Mouse (Mus musculus) MEL (cell line): Measurements from ENCODE around the gene Klk9.

Experiments
- CHD1 ChIP-seq: IDR thresholded peaks from 2 replicates; pipeline ENCODE4 v1.6.1; 2012; ENCODE audit warnings: low read depth, mild to moderate bottlenecking, inconsistent platforms, low read length, improper control_type of control experiment
- CTCF ChIP-seq, 3 experiments: IDR thresholded peaks in 2 of 3; conservative IDR thresholded peaks in 1 of 3; 2 replicates each; pipeline ENCODE4 v1.5.1; 2011 to 2012; ENCODE audit warnings: low read length in 3 of 3, low read depth in 2 of 3, mild to moderate bottlenecking in 2 of 3, improper control_type of control experiment in 1 of 3, inconsistent platforms in 1 of 3, mixed read lengths in 1 of 3, moderate library complexity in 1 of 3; ENCODE audit not compliant: control insufficient read depth in 1 of 3, insufficient read depth in 1 of 3, poor library complexity in 1 of 3, severe bottlenecking in 1 of 3
- ELF1 ChIP-seq: IDR thresholded peaks from 2 replicates; pipeline ENCODE4 v1.6.1; 2014; ENCODE audit warnings: low read depth, mild to moderate bottlenecking, inconsistent platforms, low read length, improper control_type of control experiment, moderate library complexity
- EP300 ChIP-seq, 2 experiments: IDR thresholded peaks; 2 replicates each; pipeline ENCODE4 v1.6.1; 2011; ENCODE audit warnings: improper control_type of control experiment in 2 of 2, low read length in 2 of 2, low read depth in 1 of 2, mild to moderate bottlenecking in 1 of 2
- HCFC1 ChIP-seq: IDR thresholded peaks from 2 replicates; pipeline ENCODE4 v1.6.1; 2012; ENCODE audit warnings: low read depth, mild to moderate bottlenecking, inconsistent platforms, low read length, improper control_type of control experiment, moderate library complexity
- MAX ChIP-seq: IDR thresholded peaks from 2 replicates; pipeline ENCODE4 v1.6.1; 2011; ENCODE audit warnings: low read length, improper control_type of control experiment
- NELFE ChIP-seq: IDR thresholded peaks from 2 replicates; pipeline ENCODE4 v1.6.1; 2011; ENCODE audit warnings: low read depth, low read length, improper control_type of control experiment
- NRF1 ChIP-seq: IDR thresholded peaks from 2 replicates; pipeline ENCODE4 v1.6.1; 2014; ENCODE audit warnings: low read depth, mild to moderate bottlenecking, inconsistent platforms, low read length, improper control_type of control experiment, moderate library complexity; ENCODE audit not compliant: poor library complexity, insufficient read depth, severe bottlenecking
- POLR2A ChIP-seq, 2 experiments: IDR thresholded peaks; 2 replicates each; pipeline ENCODE4 v1.6.1; 2011 to 2012; ENCODE audit warnings: low read length in 2 of 2, mild to moderate bottlenecking in 2 of 2, control low read depth in 1 of 2, improper control_type of control experiment in 1 of 2, low read depth in 1 of 2, moderate library complexity in 1 of 2; ENCODE audit not compliant: control insufficient read depth in 1 of 2, insufficient read depth in 1 of 2, poor library complexity in 1 of 2
- SIN3A ChIP-seq: IDR thresholded peaks from 2 replicates; pipeline ENCODE4 v1.6.1; 2012; ENCODE audit warnings: low read length, improper control_type of control experiment, inconsistent platforms
- TCF12 ChIP-seq: IDR thresholded peaks from 2 replicates; pipeline ENCODE4 v1.6.1; 2014; ENCODE audit warnings: low read depth, mild to moderate bottlenecking, inconsistent platforms, low read length, improper control_type of control experiment, moderate library complexity
- USF1 ChIP-seq: IDR thresholded peaks from 2 replicates; pipeline ENCODE4 v1.6.1; 2014; ENCODE audit warnings: low read depth, mild to moderate bottlenecking, inconsistent platforms, low read length, improper control_type of control experiment, moderate library complexity
- ZC3H11A ChIP-seq: IDR thresholded peaks from 2 replicates; pipeline ENCODE4 v1.6.1; 2012; ENCODE audit warnings: low read depth, mild to moderate bottlenecking, inconsistent platforms, low read length, improper control_type of control experiment
- ZNF384 ChIP-seq: IDR thresholded peaks from 2 replicates; pipeline ENCODE4 v1.6.1; 2012; ENCODE audit warnings: low read depth, mild to moderate bottlenecking, inconsistent platforms, low read length, improper control_type of control experiment

DNA sequence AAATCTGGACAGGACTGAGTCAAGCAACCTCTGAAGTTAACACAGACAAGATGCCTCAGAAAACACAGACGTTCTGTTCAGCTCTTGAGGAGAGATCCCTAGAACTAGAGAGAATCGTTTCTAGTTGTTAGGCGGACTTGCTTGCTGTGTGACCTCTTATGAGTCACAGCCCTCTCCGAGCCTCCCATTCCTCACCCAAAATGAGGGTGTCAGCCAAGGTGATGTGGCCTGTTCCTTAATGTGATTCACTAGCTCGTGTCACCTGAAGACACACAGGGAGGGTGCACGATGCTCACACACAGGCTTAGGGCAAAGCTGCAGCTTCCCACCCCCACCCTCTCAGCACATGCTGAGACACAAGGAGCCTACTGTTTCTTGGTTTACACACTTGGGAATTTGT, 11.4 kb upstream of the Klk9 start:
- no peak for TF ChIP-seq CTCF (IDR thresholded peaks at IDR 0.05 in 2 of 3, conservative IDR thresholded peaks at IDR 0.05 in 1 of 3; ENCODE audit: control insufficient read depth in 1 of 3, insufficient read depth in 1 of 3, low read depth in 2 of 3, low read length in 3 of 3, poor library complexity in 1 of 3, severe bottlenecking in 1 of 3)
- no peak for TF ChIP-seq USF1
- TF ChIP-seq NRF1 = no peak
- no peak for TF ChIP-seq CHD1
- TF ChIP-seq ZC3H11A = no peak
- TF ChIP-seq SIN3A = no peak
- TF ChIP-seq EP300 (IDR thresholded peaks at IDR 0.05; ENCODE audit: low read depth in 1 of 2, low read length in 2 of 2) = no peak
- TF ChIP-seq POLR2A (IDR thresholded peaks at IDR 0.05; ENCODE audit: control insufficient read depth in 1 of 2, insufficient read depth in 1 of 2, low read depth in 1 of 2, low read length in 2 of 2, poor library complexity in 1 of 2) = no peak
- TF ChIP-seq NELFE = no peak
- TF ChIP-seq MAX = no peak
- no peak for TF ChIP-seq ELF1
- no peak for TF ChIP-seq HCFC1
- TF ChIP-seq ZNF384 = no peak
- no peak for TF ChIP-seq TCF12
